Mouse (Mus musculus): Measurements from ENCODE around the gene Cog4. TPM values are rescaled to one million over a fixed set of nuclear protein-coding genes. Genes with fewer than 3 reads are reported as not detected.
A peak's percentile ranks its signal among the peaks of the same experiment; 100 is the strongest.

Cog4 gene
- polyA plus RNA-seq (2014; fragmentation: Nextera tagmentation; extraction: Ambion mirVana): 56.1 and 61.5 TPM in 2 replicates

DNA sequence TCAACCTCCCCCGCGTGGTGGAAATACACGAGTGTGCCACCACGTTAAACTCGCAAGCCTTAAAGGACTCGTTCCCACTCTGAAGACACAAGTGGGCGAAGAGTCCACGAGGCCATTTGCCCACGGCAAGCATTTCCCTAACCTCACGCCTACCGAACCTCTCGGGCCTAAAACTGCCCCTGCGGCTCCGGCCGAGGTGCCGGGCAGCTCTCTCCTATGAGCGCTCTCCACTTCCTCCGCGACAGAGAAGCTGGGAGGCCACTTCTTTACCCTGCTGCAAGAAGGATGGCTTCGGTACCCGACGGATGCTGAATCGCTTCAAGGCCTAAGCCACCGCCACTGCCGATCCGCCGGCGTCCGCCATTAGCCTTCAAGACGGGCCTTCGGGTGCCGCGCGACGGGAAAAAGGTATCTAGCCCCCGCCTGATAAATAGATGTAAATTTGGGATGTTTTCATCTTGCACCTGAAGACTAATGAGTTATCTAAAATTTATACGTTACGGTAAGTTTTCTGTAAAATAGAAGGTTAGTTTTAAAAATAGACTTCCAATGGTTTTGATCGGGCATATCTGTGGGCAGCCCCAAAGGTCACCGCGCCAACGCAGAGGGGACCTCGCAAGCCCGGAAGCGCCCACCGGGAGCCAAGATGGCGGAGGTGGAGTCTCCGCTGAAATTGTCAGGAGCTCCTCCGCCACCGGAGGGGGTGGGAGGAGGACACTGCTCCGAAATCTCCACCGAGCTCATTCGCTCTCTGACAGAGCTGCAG is at the start of gene Cog4, which contains the start of gene Sf3b3:
Gene Cog4, plus strand, starts transcription at position 196 of the 766 bp plus-strand sequence.
Gene Sf3b3, minus strand, starts transcription at position 383 of the 766 bp plus-strand sequence.
- peak; percentile 91 for ATAC-seq
- DNase-seq (ENCODE audit: low spot score): peak; percentile 93
- H3K36me3 ChIP-seq (ENCODE audit: control insufficient read depth, insufficient read depth, low read length): peaks cover 47% of the 10 kb centered on the region
- H3K4me2 ChIP-seq (ENCODE audit: low read length): peak within 1 kb of the TSS; percentile 72
- no peaks in the 10 kb centered on the region for H3K27me3 ChIP-seq (replicated peaks; ENCODE audit: control insufficient read depth, insufficient read depth, low read length)
- H3K4me3 ChIP-seq (ENCODE audit: low read depth, low read length): peak within 1 kb of the TSS; percentile 93
- peak within 1 kb of the TSS; percentile 88 for H3K27ac ChIP-seq (ENCODE audit: low read depth, low read length)
- H3K4me1 ChIP-seq (ENCODE audit: control insufficient read depth, insufficient read depth, low read length): peaks cover 7% of the 10 kb centered on the region; the same call in 1 of the 2 replicates
- WGBS: under 1% methylated on average over 53 of the region's 53 CpGs
- peak within 1 kb of the TSS; percentile 95 for H3K9ac ChIP-seq (ENCODE audit: low read length)
- no peaks in the 10 kb centered on the region for H3K9me3 ChIP-seq (replicated peaks; ENCODE audit: control insufficient read depth, low read length)

DNA sequence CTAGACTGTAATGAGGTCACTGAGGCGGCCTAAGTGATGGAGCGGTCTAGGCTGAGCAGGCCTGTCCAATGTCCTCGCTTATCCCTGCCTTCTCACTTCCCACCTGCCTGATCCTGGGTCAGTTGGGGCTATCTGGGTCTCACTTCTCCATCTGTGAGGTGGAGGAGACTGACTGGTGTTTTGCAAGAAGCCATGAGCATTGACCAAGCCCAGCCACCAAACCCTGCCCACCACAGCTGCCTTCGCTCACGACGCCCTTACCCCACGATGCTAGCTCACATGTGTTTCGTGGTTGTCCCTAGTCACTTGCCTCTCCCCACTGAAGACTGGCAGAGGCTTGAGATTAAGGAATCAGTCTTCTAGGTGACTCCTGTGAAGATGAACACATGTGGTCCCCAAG is 49.3 kb upstream of the Cog4 start:
- no peak overlapping the region for H3K27ac ChIP-seq (ENCODE audit: low read depth, low read length)
- no peak overlapping the region for H3K9ac ChIP-seq (ENCODE audit: low read length)
- ATAC-seq (no peak), DNase-seq (ENCODE audit: low spot score) (no peak)
- no peaks in the 10 kb centered on the region for H3K36me3 ChIP-seq (ENCODE audit: control insufficient read depth, insufficient read depth, low read length)
- no peaks in the 10 kb centered on the region for H3K4me1 ChIP-seq (ENCODE audit: control insufficient read depth, insufficient read depth, low read length)
- WGBS: 97% methylated on average over 8 of the region's 8 CpGs
- H3K4me2 ChIP-seq (ENCODE audit: low read length): no peak overlapping the region
- H3K9me3 ChIP-seq (replicated peaks; ENCODE audit: control insufficient read depth, low read length): no peaks in the 10 kb centered on the region
- H3K4me3 ChIP-seq (ENCODE audit: low read depth, low read length): no peak overlapping the region
- no peaks in the 10 kb centered on the region for H3K27me3 ChIP-seq (replicated peaks; ENCODE audit: control insufficient read depth, insufficient read depth, low read length)

DNA sequence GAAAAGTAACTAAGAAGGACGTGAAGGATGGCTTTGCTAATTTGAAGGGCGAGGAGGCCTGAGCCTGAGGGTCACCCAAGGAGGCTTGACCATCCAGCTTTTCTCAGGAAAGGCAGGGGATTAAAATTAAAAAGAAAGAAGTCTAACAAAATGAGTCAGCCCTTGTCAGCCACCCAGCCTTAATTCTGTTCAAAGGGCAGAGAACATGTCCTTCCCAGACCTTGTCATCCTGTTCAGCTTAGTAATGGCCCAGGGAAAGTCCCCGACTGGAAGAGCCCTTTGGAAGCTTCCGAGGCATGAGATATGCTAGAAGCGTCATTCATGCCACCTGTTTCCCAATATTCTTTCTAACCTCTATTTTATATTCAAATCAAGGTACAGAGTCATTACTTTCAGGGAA is 43.4 kb upstream of the Cog4 start:
- H3K27ac ChIP-seq (ENCODE audit: low read depth, low read length): no peak overlapping the region
- H3K27me3 ChIP-seq (replicated peaks; ENCODE audit: control insufficient read depth, insufficient read depth, low read length): no peaks in the 10 kb centered on the region
- H3K4me3 ChIP-seq (ENCODE audit: low read depth, low read length): no peak overlapping the region
- WGBS: 83% methylated on average over 5 of the region's 5 CpGs
- H3K4me2 ChIP-seq (ENCODE audit: low read length): no peak overlapping the region
- DNase-seq (ENCODE audit: low spot score) (no peak), ATAC-seq (no peak)
- H3K9me3 ChIP-seq (replicated peaks; ENCODE audit: control insufficient read depth, low read length): no peaks in the 10 kb centered on the region
- no peaks in the 10 kb centered on the region for H3K4me1 ChIP-seq (ENCODE audit: control insufficient read depth, insufficient read depth, low read length)
- no peak overlapping the region for H3K9ac ChIP-seq (ENCODE audit: low read length)
- H3K36me3 ChIP-seq (ENCODE audit: control insufficient read depth, insufficient read depth, low read length): no peaks in the 10 kb centered on the region

DNA sequence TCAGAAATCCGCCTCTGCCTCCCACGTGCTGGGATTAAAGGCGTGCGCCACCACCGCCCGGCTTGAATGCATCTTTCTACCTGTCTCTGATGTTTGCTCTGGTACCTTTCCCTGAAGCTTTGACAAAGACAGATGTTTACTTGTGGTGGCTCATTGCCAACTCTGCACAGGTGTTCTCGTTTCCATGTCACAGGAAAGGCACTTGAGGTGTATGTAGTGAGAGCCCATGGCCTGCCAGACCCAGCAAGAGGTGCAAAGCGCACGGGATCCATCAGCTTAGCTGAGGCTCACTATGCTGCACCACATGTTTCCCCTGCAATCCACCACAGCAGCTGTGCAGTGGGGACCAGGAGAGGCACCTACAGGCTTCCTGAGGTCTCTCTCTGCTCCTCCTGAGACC is 42.5 kb upstream of the Cog4 start:
- no peaks in the 10 kb centered on the region for H3K4me1 ChIP-seq (ENCODE audit: control insufficient read depth, insufficient read depth, low read length)
- ATAC-seq: no peak
- 92% methylated on average over 9 of the region's 9 CpGs for WGBS

DNA sequence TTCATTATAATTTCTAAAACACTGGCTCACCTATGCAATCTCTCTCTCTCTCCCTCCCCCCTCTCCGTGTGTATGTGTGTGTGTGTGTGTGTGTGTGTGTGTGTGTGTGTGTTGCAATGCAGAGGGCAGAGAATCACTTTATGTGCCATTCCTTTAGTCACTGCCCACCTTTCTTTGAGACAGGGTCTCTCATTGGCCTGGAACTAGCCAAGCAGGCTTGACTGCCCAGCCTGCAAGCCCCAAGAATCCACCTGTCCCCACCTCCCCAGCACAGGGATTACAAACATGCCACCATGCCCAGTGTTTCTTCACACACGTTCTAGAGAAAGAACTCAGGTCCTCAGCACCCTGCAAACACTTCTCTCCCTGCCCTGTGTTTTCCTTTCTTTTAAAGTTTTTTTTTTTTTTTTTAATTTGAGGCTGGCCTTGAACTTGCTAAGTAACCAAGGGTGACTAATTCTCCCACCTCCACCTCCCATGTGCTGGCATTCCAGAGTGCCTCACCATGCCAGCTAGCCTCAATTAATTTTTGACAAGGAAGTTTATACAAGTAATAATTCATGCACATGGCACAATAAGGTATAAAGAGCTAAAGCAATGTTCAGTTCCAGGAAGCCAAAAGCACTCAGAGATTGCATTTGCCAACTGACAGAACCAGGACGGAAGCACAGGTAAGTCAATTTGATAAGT is 41.4 kb upstream of the Cog4 start:
- no peak overlapping the region for H3K4me2 ChIP-seq (ENCODE audit: low read length)
- no peaks in the 10 kb centered on the region for H3K27me3 ChIP-seq (replicated peaks; ENCODE audit: control insufficient read depth, insufficient read depth, low read length)
- ATAC-seq (no peak), DNase-seq (ENCODE audit: low spot score) (no peak)
- no peak overlapping the region for H3K27ac ChIP-seq (ENCODE audit: low read depth, low read length)
- H3K4me3 ChIP-seq (ENCODE audit: low read depth, low read length): no peak overlapping the region
- H3K9ac ChIP-seq (ENCODE audit: low read length): no peak overlapping the region
- H3K36me3 ChIP-seq (ENCODE audit: control insufficient read depth, insufficient read depth, low read length): peaks cover 19% of the 10 kb centered on the region
- no peaks in the 10 kb centered on the region for H3K9me3 ChIP-seq (replicated peaks; ENCODE audit: control insufficient read depth, low read length)
- WGBS: 71% methylated on average over 3 of the region's 3 CpGs
- no peaks in the 10 kb centered on the region for H3K4me1 ChIP-seq (ENCODE audit: control insufficient read depth, insufficient read depth, low read length)

More for the DNA sequence above, 42.5 kb upstream of the Cog4 start:
- Histone ChIP-seq H3K27me3 (replicated peaks; ENCODE audit: control insufficient read depth, insufficient read depth, low read length) (no peaks in the 10 kb centered on the region), H3K9ac (ENCODE audit: low read length) (no peak overlapping the region), H3K36me3 (ENCODE audit: control insufficient read depth, insufficient read depth, low read length) (peaks cover 8% of the 10 kb centered on the region), H3K27ac (ENCODE audit: low read depth, low read length) (no peak overlapping the region), H3K9me3 (replicated peaks; ENCODE audit: control insufficient read depth, low read length) (no peaks in the 10 kb centered on the region), H3K4me3 (ENCODE audit: low read depth, low read length) (no peak overlapping the region), H3K4me2 (ENCODE audit: low read length) (no peak overlapping the region)
- DNase-seq (ENCODE audit: low spot score): no peak

DNA sequence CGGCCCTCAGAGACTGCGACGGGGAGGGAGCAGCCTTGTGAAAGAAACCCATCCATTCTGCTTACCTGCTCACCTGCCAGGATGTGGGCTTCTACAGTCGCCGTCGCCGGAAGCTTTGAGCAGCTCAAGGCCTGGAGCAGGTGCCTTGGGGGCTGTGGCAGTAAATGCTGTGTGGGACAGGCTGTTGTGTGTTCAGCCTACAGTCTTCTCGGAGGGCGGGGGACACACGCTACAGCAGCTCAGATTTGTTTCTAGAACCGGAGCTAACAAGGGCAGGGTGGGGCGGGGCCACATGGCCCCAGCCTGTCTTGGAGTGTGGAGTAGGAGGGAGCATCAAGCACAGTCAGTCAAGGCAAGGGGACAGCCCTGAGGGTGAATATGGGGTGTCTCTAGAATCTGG is 40.7 kb upstream of the Cog4 start, which contains the start of gene Il34:
Gene Il34, minus strand, starts transcription at position 256 of the 400 bp plus-strand sequence.
- no peak within 1 kb of the TSS for H3K4me2 ChIP-seq (ENCODE audit: low read length)
- no peak within 1 kb of the TSS for H3K9ac ChIP-seq (ENCODE audit: low read length)
- no peak for ATAC-seq
- no peaks in the 10 kb centered on the region for H3K9me3 ChIP-seq (replicated peaks; ENCODE audit: control insufficient read depth, low read length)
- no peak for DNase-seq (ENCODE audit: low spot score)
- no peak within 1 kb of the TSS for H3K4me3 ChIP-seq (ENCODE audit: low read depth, low read length)
- H3K4me1 ChIP-seq (ENCODE audit: control insufficient read depth, insufficient read depth, low read length): no peaks in the 10 kb centered on the region
- H3K27me3 ChIP-seq (replicated peaks; ENCODE audit: control insufficient read depth, insufficient read depth, low read length): no peaks in the 10 kb centered on the region
- H3K27ac ChIP-seq (ENCODE audit: low read depth, low read length): no peak within 1 kb of the TSS
- peaks cover 26% of the 10 kb centered on the region for H3K36me3 ChIP-seq (ENCODE audit: control insufficient read depth, insufficient read depth, low read length)
- 42% methylated on average over 12 of the region's 12 CpGs for WGBS

DNA sequence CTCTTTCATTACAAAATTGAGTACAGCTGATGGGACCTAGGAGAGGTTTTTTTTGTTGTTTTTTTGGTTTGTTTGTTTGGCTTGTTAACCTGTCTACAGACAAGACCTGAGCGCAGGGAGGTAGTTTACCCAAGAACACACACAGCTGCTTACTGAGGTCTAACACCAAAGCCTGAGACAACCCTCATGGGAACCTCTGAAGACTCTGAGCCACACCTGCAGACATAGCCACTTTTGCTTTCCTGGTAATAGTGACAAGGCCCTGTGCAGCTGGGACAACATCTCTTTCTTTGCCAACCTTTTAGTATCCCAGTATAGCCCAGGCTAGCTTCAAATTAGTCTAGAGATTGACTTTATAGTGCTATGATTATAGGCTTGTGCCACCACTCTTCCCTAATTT is 40.3 kb upstream of the Cog4 start:
- Histone ChIP-seq H3K9ac (ENCODE audit: low read length) (no peak overlapping the region), H3K27ac (ENCODE audit: low read depth, low read length) (no peak overlapping the region), H3K36me3 (ENCODE audit: control insufficient read depth, insufficient read depth, low read length) (peaks cover 31% of the 10 kb centered on the region), H3K27me3 (replicated peaks; ENCODE audit: control insufficient read depth, insufficient read depth, low read length) (no peaks in the 10 kb centered on the region), H3K4me3 (ENCODE audit: low read depth, low read length) (no peak overlapping the region), H3K4me2 (ENCODE audit: low read length) (no peak overlapping the region), H3K9me3 (replicated peaks; ENCODE audit: control insufficient read depth, low read length) (no peaks in the 10 kb centered on the region), H3K4me1 (ENCODE audit: control insufficient read depth, insufficient read depth, low read length) (no peaks in the 10 kb centered on the region)
- 84% methylated on average over 1 of the region's 1 CpGs for WGBS
- no peak for ATAC-seq
- no peak for DNase-seq (ENCODE audit: low spot score)

DNA sequence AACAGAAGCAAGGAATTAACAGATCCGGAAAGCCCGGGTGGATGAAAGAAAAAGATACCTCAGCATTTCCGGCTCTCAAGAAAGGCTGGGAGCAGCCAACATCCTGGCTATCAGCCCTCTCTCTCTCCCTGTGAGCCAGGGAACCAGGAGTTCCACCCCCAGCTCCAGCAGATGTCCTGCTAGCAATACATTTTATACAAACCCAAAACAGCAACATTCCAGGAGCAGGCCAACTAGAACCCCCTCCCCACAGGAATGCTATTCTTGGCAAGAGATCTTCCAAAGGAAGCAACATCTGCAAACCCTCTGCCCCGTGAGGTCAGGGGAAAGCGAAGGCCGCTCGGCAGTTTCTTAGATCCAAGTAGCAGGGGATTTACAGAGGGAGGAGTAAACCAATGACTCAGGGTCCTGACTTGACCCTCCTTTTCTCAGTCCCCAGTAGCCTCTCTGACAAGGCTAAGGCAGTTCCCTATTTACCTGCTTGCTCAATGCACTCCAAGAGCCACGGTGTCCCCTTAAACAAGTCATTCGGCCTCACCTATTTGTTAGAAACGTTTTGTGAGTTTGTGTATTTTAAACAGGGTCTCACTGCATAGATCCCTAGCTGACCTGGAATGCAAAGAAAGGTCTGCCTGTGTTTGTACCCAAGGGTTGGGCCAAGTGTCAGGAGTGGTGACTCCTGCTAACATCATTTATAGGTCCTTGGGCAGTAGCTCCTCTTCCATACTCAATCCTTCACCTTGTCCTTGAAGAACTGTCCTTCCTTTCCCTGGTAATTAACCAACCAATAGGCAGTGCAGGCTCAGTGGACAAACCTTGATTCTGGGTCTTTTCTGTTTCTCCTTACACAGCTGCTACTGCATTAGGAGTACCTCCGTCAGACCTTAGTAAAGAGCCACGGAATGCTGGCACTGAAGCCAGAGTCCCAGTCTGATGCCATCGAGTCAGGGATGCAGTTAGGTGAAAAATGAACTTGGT is 37.6 kb upstream of the Cog4 start:
- Histone ChIP-seq H3K4me3 (ENCODE audit: low read depth, low read length) (no peak overlapping the region), H3K27me3 (replicated peaks; ENCODE audit: control insufficient read depth, insufficient read depth, low read length) (no peaks in the 10 kb centered on the region), H3K4me1 (ENCODE audit: control insufficient read depth, insufficient read depth, low read length) (no peaks in the 10 kb centered on the region), H3K9ac (ENCODE audit: low read length) (no peak overlapping the region), H3K27ac (ENCODE audit: low read depth, low read length) (no peak overlapping the region), H3K36me3 (ENCODE audit: control insufficient read depth, insufficient read depth, low read length) (peaks cover 57% of the 10 kb centered on the region), H3K9me3 (replicated peaks; ENCODE audit: control insufficient read depth, low read length) (no peaks in the 10 kb centered on the region), H3K4me2 (ENCODE audit: low read length) (no peak overlapping the region)
- WGBS: 67% methylated on average over 13 of the region's 13 CpGs
- DNase-seq (ENCODE audit: low spot score) (peak; percentile 29), ATAC-seq (no peak)
